Mouse (Mus musculus) liver, embryonic 14.5 days (tissue): ENCODE data around the gene Pxmp4. TPM values are rescaled to one million over a fixed set of nuclear protein-coding genes. Genes with fewer than 3 reads are reported as not detected.

Experiments
- ATAC-seq: fragments of 200-750 bp; cut with Nextera tagmentation; 2 replicates; pipeline ENCODE4 v1.8.0; 2017; ENCODE audit warnings: moderate number of reproducible peaks, mild to moderate bottlenecking, moderate library complexity; ENCODE audit not compliant: insufficient read depth
- DNase-seq, 3 experiments: peaks; one replicate each; pipeline ENCODE4 v3.0.0-alpha.2; 2012 to 2013; ENCODE audit warnings: low read depth in 3 of 3, low spot score in 3 of 3
- H3K27ac ChIP-seq: fragments of 300-500 bp; sonication (generic); 2 replicates; pipeline ENCODE4 v1.5.1; 2014; ENCODE audit warnings: moderate library complexity, mild to moderate bottlenecking, control low read depth, inconsistent platforms
- H3K27me3 ChIP-seq: fragments of 300-500 bp; sonication (generic); 2 replicates; pipeline ENCODE4 v1.6.1; 2014; ENCODE audit warnings: mild to moderate bottlenecking, low read length, moderate library complexity; ENCODE audit not compliant: control insufficient read depth, insufficient read depth
- H3K36me3 ChIP-seq: fragments of 300-500 bp; sonication (generic); replicated peaks from 2 replicates; pipeline ENCODE4 v1.6.1; 2014; ENCODE audit warnings: low read depth; ENCODE audit not compliant: control insufficient read depth, insufficient read depth
- H3K4me1 ChIP-seq, 2 experiments: fragments of 200-500 bp in 1 of 2; fragments of 300-500 bp in 1 of 2; sonication (generic) in 1 of 2; replicated peaks; 2 replicates each; pipeline ENCODE4 v1.6.1; 2012 to 2014; ENCODE audit warnings: antibody characterized with exemption in 1 of 2, inconsistent platforms in 1 of 2, low read length in 1 of 2; ENCODE audit not compliant: control insufficient read depth in 2 of 2, insufficient read depth in 2 of 2
- H3K4me2 ChIP-seq: fragments of 300-500 bp; sonication (generic); 2 replicates; pipeline ENCODE4 v1.6.1; 2014; ENCODE audit warnings: low read depth, mild to moderate bottlenecking, control low read depth, moderate library complexity
- H3K4me3 ChIP-seq, 2 experiments: fragments of 200-500 bp in 1 of 2; fragments of 300-500 bp in 1 of 2; sonication (generic) in 1 of 2; 2 replicates each; pipeline ENCODE4 v1.5.1; 2012 to 2014; ENCODE audit warnings: low read depth in 2 of 2, low read length in 2 of 2, mild to moderate bottlenecking in 2 of 2, control low read depth in 1 of 2, inconsistent platforms in 1 of 2, moderate library complexity in 1 of 2; ENCODE audit not compliant: insufficient read depth in 1 of 2
- H3K9ac ChIP-seq: fragments of 300-500 bp; sonication (generic); replicated peaks from 2 replicates; pipeline ENCODE4 v1.6.1; 2014; ENCODE audit warnings: mild to moderate bottlenecking, control low read depth, moderate library complexity
- H3K9me3 ChIP-seq: fragments of 300-500 bp; sonication (generic); 2 replicates; pipeline ENCODE4 v1.6.1; 2016; ENCODE audit warnings: low read length, mixed read lengths; ENCODE audit not compliant: control insufficient read depth
- CTCF ChIP-seq: IDR thresholded peaks from 2 replicates; pipeline ENCODE4 v1.5.1; 2016; ENCODE audit warnings: antibody characterized with exemption, low read depth, control low read depth
- EP300 ChIP-seq: IDR thresholded peaks from 2 replicates; pipeline ENCODE4 v1.6.1; 2016; ENCODE audit warnings: antibody characterized with exemption, low read depth
- WGBS: fragments of 180-500 bp; shearing (Covaris S2); extraction: QIAGEN DNeasy Blood & Tissue Kit; methylation state at CpG from one replicate; pipeline ENCODE4 v1.1.7; 2014; ENCODE audit not compliant: insufficient replicate concordance; 5-methylcytosine and 5-hydroxymethylcytosine counted together
- polyA plus RNA-seq, 2 experiments: library from polyadenylated mRNA; depleted of rRNA in 1 of 2; stranded (reverse) in 1 of 2; unstranded in 1 of 2; fragments of >200 nt; fragmentation: Nextera tagmentation in 1 of 2; extraction: Ambion mirVana in 1 of 2; gene quantifications; 2 replicates each; pipeline versions ENCODE4 v1.2.1 to v1.2.3; 2012 to 2014

Gene Pxmp4
- polyA plus RNA-seq, 2 experiments = 18.7 to 30.2 TPM

DNA sequence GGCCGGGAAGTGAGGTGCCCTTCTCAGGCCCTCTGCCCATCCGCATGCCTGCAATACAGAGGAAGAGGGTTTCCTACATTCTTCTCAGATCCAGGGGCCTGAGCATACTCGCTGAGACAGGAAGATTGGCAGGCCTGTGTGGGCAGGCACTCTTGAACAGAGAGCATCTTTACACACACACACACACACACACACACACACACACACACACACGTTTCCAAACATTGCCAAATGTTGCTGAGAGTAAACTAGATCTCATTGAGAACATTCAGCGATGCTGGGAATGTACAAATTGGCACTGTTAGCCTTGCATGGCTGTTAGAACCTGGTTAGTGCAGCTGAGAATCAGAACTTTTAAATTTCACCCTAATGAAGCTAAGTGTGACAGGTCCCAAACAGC is 27.0 kb upstream of the Pxmp4 start:
- DNase-seq (no peak), ATAC-seq (no peak)
- Histone ChIP-seq H3K9ac (peak overlapping the region; percentile 97), H3K36me3 (peaks cover 13% of the 10 kb centered on the region), H3K9me3 (no peaks in the 10 kb centered on the region), H3K27ac (peak overlapping the region; percentile 98), H3K4me2 (peak overlapping the region; percentile 69), H3K4me1 (peaks cover 30 to 37% of the 10 kb centered on the region in 2 experiments), H3K27me3 (no peaks in the 10 kb centered on the region), H3K4me3 (peak overlapping the region; percentile 68 to 79)
- WGBS = 73% methylated on average over 5 of the region's 5 CpGs
- TF ChIP-seq CTCF (no peak), EP300 (no peak)

DNA sequence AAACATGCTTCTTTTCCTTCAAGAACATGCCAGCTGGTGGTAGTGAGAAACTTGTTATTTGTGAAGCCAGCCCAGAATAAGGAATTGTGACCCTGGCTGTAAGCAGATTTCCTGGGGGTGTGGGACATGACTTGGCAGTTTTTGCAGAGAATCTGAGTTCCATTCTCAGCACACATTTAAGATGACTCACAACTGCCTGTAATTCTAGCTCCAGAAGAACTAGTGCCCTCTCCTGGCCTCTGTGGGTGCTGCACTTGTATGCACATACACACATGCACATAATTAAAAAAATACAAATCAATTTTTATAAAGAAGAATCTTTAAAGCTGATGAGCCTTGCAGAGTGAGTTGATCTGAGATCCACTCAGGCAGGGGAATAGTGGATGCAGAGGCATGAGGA is 20.6 kb upstream of the Pxmp4 start:
- Histone ChIP-seq H3K9ac (no peak overlapping the region), H3K4me1 (peaks cover 0 to 5% of the 10 kb centered on the region in 2 experiments; a peak in 1 of 4 replicates), H3K27me3 (no peaks in the 10 kb centered on the region), H3K9me3 (peaks cover 5% of the 10 kb centered on the region; the same call in 1 of the 2 replicates), H3K4me2 (no peak overlapping the region), H3K27ac (no peak overlapping the region), H3K36me3 (peaks cover 4% of the 10 kb centered on the region; the same call in 1 of the 2 replicates), H3K4me3 (no peak overlapping the region)
- no peak for DNase-seq
- TF ChIP-seq CTCF = peak; percentile 45; the same call in 1 of the 2 replicates
- TF ChIP-seq EP300 = no peak
- ATAC-seq = no peak

DNA sequence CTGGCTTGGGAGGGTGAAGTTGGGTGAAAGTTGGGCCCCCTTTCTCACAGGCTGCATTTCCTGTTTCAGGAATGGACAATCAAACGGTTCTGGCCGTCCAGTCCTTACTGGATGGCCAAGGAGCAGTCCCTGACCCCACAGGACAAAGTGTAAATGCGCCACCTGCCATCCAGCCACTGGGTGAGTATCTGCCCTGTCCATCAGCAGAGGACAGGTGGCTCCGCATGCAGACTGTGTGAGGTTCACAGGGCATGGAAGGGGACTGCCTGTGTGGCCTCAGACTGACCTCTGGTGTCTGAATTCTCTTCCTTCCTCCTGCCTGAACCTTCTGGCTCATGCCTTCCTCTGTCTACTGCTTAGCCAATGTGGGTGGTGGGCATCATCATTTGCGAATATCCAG is 18.2 kb upstream of the Pxmp4 start:
- no peak overlapping the region for H3K4me3 ChIP-seq
- no peak overlapping the region for H3K27ac ChIP-seq
- ATAC-seq (no peak), DNase-seq (no peak)
- no peaks in the 10 kb centered on the region for H3K36me3 ChIP-seq
- H3K4me2 ChIP-seq = no peak overlapping the region
- H3K27me3 ChIP-seq = no peaks in the 10 kb centered on the region
- H3K9ac ChIP-seq = no peak overlapping the region
- 52% methylated on average over 5 of the region's 5 CpGs for WGBS
- peaks cover 0 to 6% of the 10 kb centered on the region in 2 experiments; a peak in 2 of 4 replicates for H3K4me1 ChIP-seq
- TF ChIP-seq EP300 = no peak
- TF ChIP-seq CTCF = no peak
- H3K9me3 ChIP-seq = peaks cover 5% of the 10 kb centered on the region; the same call in 1 of the 2 replicates

DNA sequence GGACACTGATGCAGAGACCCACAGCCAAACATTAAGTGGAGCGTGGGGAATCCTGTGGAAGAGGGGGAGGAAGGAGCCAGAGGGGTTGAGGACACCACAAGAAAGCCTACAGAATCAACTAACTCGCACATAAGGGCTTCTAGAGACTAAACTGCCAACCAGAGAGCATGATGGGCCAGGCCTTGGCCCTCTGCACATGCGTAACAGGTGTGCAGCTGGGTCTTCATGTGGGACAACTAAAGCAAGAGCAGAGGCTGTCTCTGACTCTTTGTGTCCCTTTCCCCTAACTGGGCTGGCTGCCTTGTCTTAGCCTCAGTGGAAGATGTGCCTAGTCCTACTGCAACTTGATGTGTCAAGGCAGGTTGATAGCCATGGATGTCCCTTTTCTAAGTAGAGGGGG is 13.6 kb upstream of the Pxmp4 start:
- ATAC-seq (no peak), DNase-seq (no peak)
- WGBS = 82% methylated on average over 3 of the region's 3 CpGs

DNA sequence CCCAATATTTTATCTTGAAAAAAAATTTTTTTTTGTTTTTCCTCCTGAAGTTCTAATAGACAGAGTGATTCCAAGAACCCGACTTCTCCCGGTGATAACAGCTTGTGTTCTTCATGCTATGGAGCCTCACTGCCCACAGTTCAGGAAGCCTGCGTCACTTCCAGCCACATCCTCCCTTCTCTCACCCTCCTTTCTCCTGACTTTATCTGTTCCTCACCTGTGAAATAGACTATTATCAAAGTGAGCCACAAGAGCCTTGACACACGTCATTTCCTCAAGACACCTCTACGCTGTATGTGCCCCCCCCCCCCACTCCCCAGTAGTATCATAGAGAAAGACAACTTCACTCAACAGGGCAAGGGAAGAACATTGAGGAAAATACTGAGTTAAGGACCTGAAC is 12.2 kb upstream of the Pxmp4 start:
- H3K36me3 ChIP-seq = no peaks in the 10 kb centered on the region
- H3K4me2 ChIP-seq = peak overlapping the region; percentile 86
- H3K9me3 ChIP-seq = no peaks in the 10 kb centered on the region
- 17% methylated on average over 5 of the region's 5 CpGs for WGBS
- TF ChIP-seq CTCF (no peak), EP300 (peak; percentile 27; the same call in 1 of the 2 replicates)
- no peak for ATAC-seq
- H3K4me1 ChIP-seq = peaks cover 29 to 36% of the 10 kb centered on the region in 2 experiments
- peak in 1 of 3 experiments; percentile 64 for DNase-seq
- no peak overlapping the region; a peak in 1 of 4 replicates for H3K4me3 ChIP-seq
- no peaks in the 10 kb centered on the region for H3K27me3 ChIP-seq
- peak overlapping the region; percentile 40 for H3K9ac ChIP-seq
- peak overlapping the region; percentile 53 for H3K27ac ChIP-seq

More for the DNA sequence above, 13.6 kb upstream of the Pxmp4 start:
- H3K4me2 ChIP-seq = no peak overlapping the region
- no peak overlapping the region for H3K9ac ChIP-seq
- H3K36me3 ChIP-seq = no peaks in the 10 kb centered on the region
- no peaks in the 10 kb centered on the region for H3K27me3 ChIP-seq
- H3K27ac ChIP-seq = no peak overlapping the region
- no peaks in the 10 kb centered on the region for H3K9me3 ChIP-seq
- peaks cover 24 to 35% of the 10 kb centered on the region in 2 experiments for H3K4me1 ChIP-seq
- TF ChIP-seq EP300 (no peak), CTCF (no peak)
- no peak overlapping the region for H3K4me3 ChIP-seq
